Mouse (Mus musculus): ENCODE data around the gene Sobp.

Gene Sobp

GRCm38 (mm10) chr10:43159333-43159732 lies 15.0 kb downstream of the Sobp start:
- no peak for DNase-seq (ENCODE audit: low read depth, low spot score)

DNA sequence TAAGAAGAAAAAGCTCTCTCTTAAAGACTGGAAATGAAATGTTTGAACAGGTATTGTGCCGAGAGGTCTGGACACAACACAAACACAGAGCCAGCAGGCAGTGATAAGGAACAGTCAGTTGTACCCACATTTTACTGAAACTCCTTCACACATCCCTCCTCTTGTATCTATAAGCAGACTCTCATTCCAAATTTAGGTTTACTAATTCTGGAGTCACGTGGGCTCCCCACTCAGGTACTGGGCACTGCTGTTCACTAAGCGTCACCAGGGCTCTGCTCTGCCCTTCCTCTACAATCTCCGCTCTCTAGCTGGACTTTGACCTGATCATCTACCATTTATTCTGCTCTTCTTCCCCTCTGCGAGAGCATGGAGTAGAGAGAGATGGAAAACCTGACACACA lies 15.4 kb downstream of the Sobp start:
- DNase-seq (ENCODE audit: low read depth, low spot score), result no peak

GRCm38 (mm10) chr10:43155046-43155560 lies 19.2 kb downstream of the Sobp start:
- DNase-seq (ENCODE audit: low read depth, low spot score), result peak; percentile 83

- no peak for DNase-seq (ENCODE audit: low read depth, low spot score)
Measured at GRCm38 (mm10) chr10:43152643-43153042, 21.7 kb downstream of the Sobp start.

DNA sequence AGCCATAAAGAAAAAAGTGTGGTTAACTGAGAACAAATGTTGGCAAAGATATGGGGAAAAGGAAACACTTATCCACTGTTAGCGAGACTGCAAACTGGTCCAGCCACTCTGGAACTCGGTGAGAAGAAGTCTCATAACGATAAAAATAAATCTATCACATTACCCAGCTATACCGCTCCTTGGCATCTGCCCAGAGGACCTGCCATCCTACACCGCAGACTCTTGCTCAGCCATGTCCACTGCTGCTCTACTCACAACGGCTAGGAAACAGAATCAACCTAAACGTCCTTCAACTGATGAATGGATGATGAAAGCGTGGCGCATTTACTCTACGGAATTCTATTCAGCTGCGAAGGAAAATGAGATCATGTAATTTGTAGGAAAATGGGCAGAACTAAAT lies 25.9 kb downstream of the Sobp start:
- no peak for DNase-seq (ENCODE audit: low read depth, low spot score)

- no peak for DNase-seq (ENCODE audit: low read depth, low spot score)
Measured at GRCm38 (mm10) chr10:43143173-43143572, 31.2 kb downstream of the Sobp start.

DNA sequence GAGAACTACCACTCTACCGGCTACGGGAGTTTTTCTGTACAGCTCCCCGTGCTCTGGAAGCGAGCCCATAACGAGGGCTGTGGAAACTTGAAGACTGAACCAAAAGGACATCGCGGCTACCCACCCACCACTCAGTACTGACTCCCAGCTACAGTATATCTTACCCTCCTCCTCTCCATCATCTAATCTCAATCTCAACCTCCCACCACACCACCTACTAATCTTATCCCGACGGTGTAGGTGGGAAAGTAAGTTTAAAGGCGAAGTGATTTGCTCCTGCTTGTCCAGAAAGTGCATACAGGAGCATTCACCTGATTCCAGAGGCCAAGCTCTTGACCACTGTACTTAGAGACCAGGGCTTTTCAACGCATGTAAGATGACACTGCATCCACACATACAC lies 40.3 kb downstream of the Sobp start:
- DNase-seq (ENCODE audit: low read depth, low spot score), result no peak

DNA sequence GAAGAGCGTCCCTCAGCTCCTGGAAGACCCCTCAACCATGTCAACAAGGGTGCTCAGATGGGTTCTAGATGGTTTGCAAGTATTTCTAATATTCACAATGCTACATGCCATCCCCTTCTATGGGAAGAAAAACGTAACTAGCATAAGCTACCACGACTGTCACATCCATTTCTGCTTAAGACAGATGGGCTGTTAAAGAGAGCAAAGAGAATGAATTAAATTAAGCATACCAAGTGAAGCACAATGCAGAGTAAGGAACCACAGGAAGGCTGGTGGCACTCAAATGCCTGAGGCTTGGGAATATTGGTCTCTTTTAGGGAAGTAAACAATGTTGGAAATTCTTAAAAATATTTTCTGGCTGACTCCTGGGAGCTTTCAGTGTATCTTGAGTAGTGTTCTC lies 45.6 kb downstream of the Sobp start:
- DNase-seq (ENCODE audit: low read depth, low spot score), result no peak

DNA sequence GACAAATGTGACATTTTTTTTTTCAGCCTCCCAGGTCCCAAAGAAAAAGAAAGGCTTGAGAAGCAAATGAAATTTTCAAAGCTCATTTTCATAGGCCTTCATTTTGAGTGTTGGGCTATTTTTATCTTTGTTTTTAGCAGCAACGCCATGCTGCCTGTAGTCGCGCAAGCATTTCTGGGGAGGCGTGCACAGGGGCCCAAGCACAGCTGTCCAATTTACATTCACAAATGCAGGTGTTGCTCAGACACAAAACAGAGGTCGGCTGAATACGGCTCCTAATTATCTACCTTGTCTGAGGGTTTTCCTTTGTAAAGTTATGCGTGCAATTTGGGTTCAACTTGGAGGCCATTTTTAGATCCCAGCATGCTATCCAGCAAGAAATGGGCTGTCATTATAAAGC lies 49.8 kb downstream of the Sobp start:
- DNase-seq (ENCODE audit: low read depth, low spot score), result no peak

GRCm38 (mm10) chr10:43124156-43124555 lies 50.2 kb downstream of the Sobp start:
- no peak for DNase-seq (ENCODE audit: low read depth, low spot score)

DNA sequence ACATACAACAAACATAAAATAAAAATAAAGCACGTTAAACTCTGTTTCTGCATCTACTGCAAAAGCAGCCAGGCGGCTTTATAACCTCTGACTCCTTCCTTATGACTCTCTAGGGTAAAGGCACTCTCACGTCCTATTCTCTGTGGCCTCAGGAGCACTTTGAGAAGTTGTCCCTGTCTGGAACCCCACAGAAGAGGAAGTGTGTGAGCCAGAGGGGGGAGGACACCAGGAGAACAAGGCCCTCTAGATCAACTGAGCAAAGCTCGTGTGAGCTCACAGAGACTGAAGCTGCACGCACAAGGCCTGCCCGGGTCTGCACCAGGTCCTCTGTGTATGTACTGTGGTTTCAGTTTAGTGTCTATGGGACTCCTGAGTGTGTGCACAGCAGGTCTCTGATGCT lies 50.9 kb downstream of the Sobp start:
- DNase-seq (ENCODE audit: low read depth, low spot score), result no peak

DNA sequence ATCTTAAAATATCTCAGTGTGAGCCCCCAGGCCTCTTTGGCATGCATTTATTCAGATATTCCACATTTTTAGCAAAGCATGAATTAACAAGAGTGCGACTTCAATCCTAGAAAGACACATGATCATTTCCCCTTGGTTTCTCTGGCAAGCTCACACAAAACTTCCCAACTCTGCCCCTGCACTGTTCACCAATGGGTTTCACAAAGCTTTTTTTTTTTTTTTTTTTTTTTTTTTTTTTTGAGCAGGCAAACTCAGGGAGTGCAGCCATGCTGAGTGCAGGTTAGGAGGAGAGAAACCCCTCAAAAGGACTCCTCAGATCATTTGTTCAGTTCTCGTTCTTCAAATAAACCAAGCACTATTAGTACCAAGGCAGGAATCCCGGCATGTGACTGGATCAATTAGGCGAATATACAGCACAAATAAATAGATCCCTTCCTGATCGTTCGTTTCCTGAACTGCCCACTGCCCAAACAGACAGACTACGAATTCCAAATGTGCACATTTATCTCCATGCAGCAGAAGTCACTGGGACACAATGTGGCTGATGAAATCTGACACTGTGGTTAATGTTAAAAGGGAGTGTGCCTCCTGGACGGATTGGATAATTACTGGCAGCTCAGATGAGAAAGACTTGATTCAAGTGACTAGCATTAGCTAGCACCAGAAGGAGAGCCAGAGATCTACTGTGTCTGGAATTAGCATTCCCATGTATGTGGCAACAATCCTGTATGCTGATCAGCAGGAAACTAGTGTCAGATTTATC lies 53.5 kb downstream of the Sobp start:
- DNase-seq (ENCODE audit: low read depth, low spot score), result peak; percentile 14

- no peak for DNase-seq (ENCODE audit: low read depth, low spot score)
Measured at GRCm38 (mm10) chr10:43116083-43116927, 58.0 kb downstream of the Sobp start.

- no peak for DNase-seq (ENCODE audit: low read depth, low spot score)
Measured at GRCm38 (mm10) chr10:43112296-43112695, 62.0 kb downstream of the Sobp start.

GRCm38 (mm10) chr10:43106616-43107015 lies 67.7 kb downstream of the Sobp start:
- DNase-seq (ENCODE audit: low read depth, low spot score), result no peak

GRCm38 (mm10) chr10:43106196-43106595 lies 68.1 kb downstream of the Sobp start:
- no peak for DNase-seq (ENCODE audit: low read depth, low spot score)

DNA sequence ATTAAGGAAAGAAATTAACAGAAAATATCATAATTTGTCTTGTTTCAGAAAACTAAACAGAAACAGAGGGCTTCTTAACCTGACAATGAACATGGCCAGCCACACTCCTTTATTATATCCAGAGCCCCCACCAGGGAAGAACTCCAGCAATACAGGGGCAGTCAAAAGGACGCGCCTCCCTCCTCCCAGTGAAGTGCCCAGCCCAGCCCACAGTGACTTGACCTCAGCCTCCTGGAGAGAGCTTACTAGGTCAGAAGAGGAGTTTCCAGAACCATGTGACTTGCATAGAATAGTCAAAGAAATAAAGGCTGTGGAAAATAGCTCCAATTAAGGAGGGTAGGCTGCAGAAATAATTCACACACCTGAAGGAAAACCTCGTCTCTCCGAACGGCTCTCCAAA lies 73.8 kb downstream of the Sobp start:
- no peak for DNase-seq (ENCODE audit: low read depth, low spot score)

DNA sequence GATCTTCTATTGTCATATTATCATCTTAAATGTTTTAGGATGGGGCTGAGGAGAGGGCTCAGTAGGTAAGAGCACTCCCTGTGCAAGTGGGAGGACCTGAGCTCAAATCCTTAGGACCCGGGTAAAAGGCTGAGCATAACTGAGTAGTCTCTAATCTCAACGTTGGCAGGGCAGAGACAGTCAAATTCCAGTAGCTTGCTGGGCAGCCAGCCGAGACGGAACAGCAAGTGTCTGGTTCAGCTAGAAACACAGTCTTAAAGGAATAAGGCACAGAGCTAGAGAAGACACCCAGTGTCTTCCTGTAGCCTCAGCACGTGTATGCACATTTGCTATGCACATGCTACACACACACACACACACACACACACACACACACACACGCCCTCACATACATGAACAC lies 75.1 kb downstream of the Sobp start:
- no peak for DNase-seq (ENCODE audit: low read depth, low spot score)

GRCm38 (mm10) chr10:43097755-43098154 lies 76.6 kb downstream of the Sobp start:
- DNase-seq (ENCODE audit: low read depth, low spot score), result no peak

- no peak for DNase-seq (ENCODE audit: low read depth, low spot score)
Measured at GRCm38 (mm10) chr10:43096614-43097013, 77.7 kb downstream of the Sobp start.

GRCm38 (mm10) chr10:43094537-43094936 lies 79.8 kb downstream of the Sobp start:
- no peak for DNase-seq (ENCODE audit: low read depth, low spot score)

GRCm38 (mm10) chr10:43093440-43093839 lies 80.9 kb downstream of the Sobp start:
- peak; percentile 22 for DNase-seq (ENCODE audit: low read depth, low spot score)

- DNase-seq (ENCODE audit: low read depth, low spot score), result no peak
Measured at GRCm38 (mm10) chr10:43090040-43090439, 84.3 kb downstream of the Sobp start.

All from ZHBTc4 (cell line).